Mouse (Mus musculus) erythroblast, embryonic 14.5 days (primary cell): ENCODE measurements around the gene Gab3. TPM values are rescaled to one million over a fixed set of nuclear protein-coding genes. Genes with fewer than 3 reads are reported as not detected.
"Not testable (repeated sequence)": the region's sequence is repeated elsewhere in the genome, so short reads cannot be mapped to it uniquely, and the experiment has no call there.

Experiments
- H3K27me3 ChIP-seq: 2 replicates; pipeline ENCODE4 v1.6.1; 2012; ENCODE audit warnings: inconsistent platforms; ENCODE audit not compliant: control insufficient read depth
- H3K36me3 ChIP-seq: 2 replicates; pipeline ENCODE4 v1.6.1; 2012; ENCODE audit warnings: mild to moderate bottlenecking, inconsistent platforms; ENCODE audit not compliant: control insufficient read depth
- H3K4me1 ChIP-seq: 2 replicates; pipeline ENCODE4 v1.6.1; 2012; ENCODE audit warnings: inconsistent platforms; ENCODE audit not compliant: control insufficient read depth
- H3K4me3 ChIP-seq: replicated peaks from 2 replicates; pipeline ENCODE3; 2012; ENCODE audit warnings: moderate library complexity, mild to moderate bottlenecking, inconsistent platforms
- H3K9me3 ChIP-seq: 2 replicates; pipeline ENCODE4 v1.6.1; 2012; ENCODE audit warnings: low read length, inconsistent platforms, mixed read lengths; ENCODE audit not compliant: control insufficient read depth
- GATA1 ChIP-seq: IDR thresholded peaks from 2 replicates; pipeline ENCODE4 v1.6.1; 2012; ENCODE audit warnings: low read length, inconsistent platforms, mixed read lengths
- TAL1 ChIP-seq: IDR thresholded peaks from 3 replicates; pipeline ENCODE4 v1.6.1; 2012; ENCODE audit warnings: low read length, inconsistent platforms, mixed read lengths
- polyA plus RNA-seq: library from polyadenylated mRNA; stranded (reverse); fragments of >175 nt; gene quantifications from 2 replicates; pipeline ENCODE4 v1.2.3, GENCODE M21; 2012

Gab3 gene
- polyA plus RNA-seq, 1 experiment: not detected

GRCm38 (mm10) chrX:75044595-75044994 lies 40.7 kb downstream of the Gab3 start:
- TF ChIP-seq TAL1 (no peak), GATA1 (no peak)
- Histone ChIP-seq H3K9me3 (no peaks in the 10 kb centered on the region), H3K4me3 (no peak overlapping the region), H3K36me3 (no peaks in the 10 kb centered on the region), H3K27me3 (no peaks in the 10 kb centered on the region), H3K4me1 (no peaks in the 10 kb centered on the region)

- H3K4me1 ChIP-seq: no peaks in the 10 kb centered on the region
- TF ChIP-seq TAL1: no peak
- no peak for TF ChIP-seq GATA1
- H3K36me3 ChIP-seq: no peaks in the 10 kb centered on the region
- H3K27me3 ChIP-seq: no peaks in the 10 kb centered on the region
- H3K4me3 ChIP-seq: no peak overlapping the region
- no peaks in the 10 kb centered on the region for H3K9me3 ChIP-seq
Observed at GRCm38 (mm10) chrX:75036626-75037025, 48.6 kb downstream of the Gab3 start.

GRCm38 (mm10) chrX:75035162-75035561 lies 50.1 kb downstream of the Gab3 start:
- TF ChIP-seq TAL1 (no peak), GATA1 (no peak)
- Histone ChIP-seq H3K27me3 (no peaks in the 10 kb centered on the region), H3K36me3 (no peaks in the 10 kb centered on the region), H3K4me1 (no peaks in the 10 kb centered on the region), H3K4me3 (no peak overlapping the region), H3K9me3 (no peaks in the 10 kb centered on the region)

- H3K27me3 ChIP-seq, H3K36me3 ChIP-seq, H3K9me3 ChIP-seq, H3K4me3 ChIP-seq, H3K4me1 ChIP-seq: not testable (repeated sequence)
Observed at GRCm38 (mm10) chrX:75034054-75034453, 51.2 kb downstream of the Gab3 start.

- Histone ChIP-seq H3K9me3 (no peaks in the 10 kb centered on the region), H3K36me3 (no peaks in the 10 kb centered on the region), H3K4me3 (no peak overlapping the region), H3K27me3 (no peaks in the 10 kb centered on the region), H3K4me1 (no peaks in the 10 kb centered on the region)
- TF ChIP-seq GATA1 (no peak), TAL1 (no peak)
Observed at GRCm38 (mm10) chrX:74983734-74984133, 101.5 kb downstream of the Gab3 start.

GRCm38 (mm10) chrX:74962899-74963298 lies 122.4 kb downstream of the Gab3 start:
- not testable (repeated sequence) for H3K9me3 ChIP-seq, H3K4me3 ChIP-seq, H3K27me3 ChIP-seq, H3K36me3 ChIP-seq, H3K4me1 ChIP-seq

GRCm38 (mm10) chrX:74959161-74959560 lies 126.1 kb downstream of the Gab3 start:
- not testable (repeated sequence) for H3K4me1 ChIP-seq, H3K9me3 ChIP-seq, H3K36me3 ChIP-seq, H3K27me3 ChIP-seq, H3K4me3 ChIP-seq

Other genes with a start within 250 kb of the Gab3 start
- gene Gm5936, start 248.3 kb downstream of the Gab3 start, polyA plus RNA-seq: not detected in 2 replicates
- gene Dkc1, start 10.4 kb upstream of the Gab3 start, polyA plus RNA-seq: 0.63 and 1.1 TPM in 2 replicates
- gene Mpp1, start 45.6 kb upstream of the Gab3 start, polyA plus RNA-seq: 5.3 and 6.7 TPM in 2 replicates
- gene Smim9, start 78.3 kb upstream of the Gab3 start, polyA plus RNA-seq: not detected in 2 replicates